Mouse (Mus musculus) megakaryocyte, embryonic 14.5 days (primary cell): Measurements from ENCODE around the gene Sprr2e.

ENCODE experiments used
- FLI1 ChIP-seq: IDR thresholded peaks from 2 replicates; pipeline ENCODE4 v1.6.1; 2012; ENCODE audit warnings: low read length, inconsistent platforms, mixed read lengths
- GATA1 ChIP-seq: IDR thresholded peaks from 3 replicates; pipeline ENCODE4 v1.6.1; 2012; ENCODE audit warnings: mixed read lengths, low read length, inconsistent platforms, borderline replicate concordance

GRCm38 (mm10) chr3:92394301-92394700 is 42.4 kb downstream of the Sprr2e start:
- TF ChIP-seq GATA1 (no peak), FLI1 (no peak)
